Mouse (Mus musculus) spleen, postnatal 4 days (tissue): ENCODE results near the gene Rasgef1b.

Source experiments
- DNase-seq, 2 experiments: peaks; one replicate each; pipeline ENCODE4 v3.0.0; 2022; ENCODE audit warnings: low spot score in 2 of 2

Rasgef1b gene

DNA sequence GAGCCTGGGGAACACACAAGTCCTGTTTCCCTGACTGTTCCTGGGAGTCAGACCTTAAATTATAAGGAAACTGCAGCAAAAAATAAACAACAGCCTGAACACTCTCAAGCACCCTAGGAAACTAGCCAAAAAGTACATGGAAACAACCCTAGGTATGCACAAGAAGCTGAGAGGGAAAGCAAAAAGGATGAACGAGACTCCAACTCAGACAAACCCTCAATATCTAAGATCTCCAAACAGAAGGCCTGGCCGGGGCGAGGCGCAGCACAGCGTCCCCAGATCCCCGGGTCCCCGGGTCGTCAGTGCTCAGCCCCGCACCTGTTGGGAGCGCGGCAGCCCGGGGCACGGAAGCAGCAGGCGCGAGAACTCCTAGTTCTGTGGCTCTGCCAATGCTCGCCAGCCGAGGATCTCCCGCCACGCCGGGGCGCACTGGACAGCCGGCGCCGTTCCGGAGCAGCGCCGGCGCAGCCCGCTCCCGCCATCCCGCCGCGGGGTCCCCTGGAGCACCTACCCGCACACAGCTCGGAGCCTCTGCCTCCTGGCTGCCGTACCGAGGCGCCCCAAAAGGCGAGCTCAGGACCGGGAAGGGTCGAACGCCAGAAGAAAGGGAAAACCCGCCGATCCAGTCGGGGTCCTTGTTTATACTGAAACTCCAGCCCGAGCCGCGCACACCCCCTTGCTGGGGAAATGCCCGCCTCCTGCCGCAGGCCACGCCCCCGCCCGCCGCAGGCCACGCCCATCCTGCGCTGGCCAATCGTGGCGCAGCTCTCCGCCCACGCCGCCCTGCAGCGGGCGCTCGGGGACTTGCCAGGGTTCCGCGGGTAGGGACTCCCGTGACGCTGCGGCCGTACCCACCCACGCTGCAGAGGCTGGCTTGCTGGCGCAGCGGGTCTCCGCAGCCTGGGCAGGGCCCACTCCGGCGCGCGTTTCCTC, 476.4 kb downstream of the Rasgef1b start:
- DNase-seq: peak; percentile 93 to 97

DNA sequence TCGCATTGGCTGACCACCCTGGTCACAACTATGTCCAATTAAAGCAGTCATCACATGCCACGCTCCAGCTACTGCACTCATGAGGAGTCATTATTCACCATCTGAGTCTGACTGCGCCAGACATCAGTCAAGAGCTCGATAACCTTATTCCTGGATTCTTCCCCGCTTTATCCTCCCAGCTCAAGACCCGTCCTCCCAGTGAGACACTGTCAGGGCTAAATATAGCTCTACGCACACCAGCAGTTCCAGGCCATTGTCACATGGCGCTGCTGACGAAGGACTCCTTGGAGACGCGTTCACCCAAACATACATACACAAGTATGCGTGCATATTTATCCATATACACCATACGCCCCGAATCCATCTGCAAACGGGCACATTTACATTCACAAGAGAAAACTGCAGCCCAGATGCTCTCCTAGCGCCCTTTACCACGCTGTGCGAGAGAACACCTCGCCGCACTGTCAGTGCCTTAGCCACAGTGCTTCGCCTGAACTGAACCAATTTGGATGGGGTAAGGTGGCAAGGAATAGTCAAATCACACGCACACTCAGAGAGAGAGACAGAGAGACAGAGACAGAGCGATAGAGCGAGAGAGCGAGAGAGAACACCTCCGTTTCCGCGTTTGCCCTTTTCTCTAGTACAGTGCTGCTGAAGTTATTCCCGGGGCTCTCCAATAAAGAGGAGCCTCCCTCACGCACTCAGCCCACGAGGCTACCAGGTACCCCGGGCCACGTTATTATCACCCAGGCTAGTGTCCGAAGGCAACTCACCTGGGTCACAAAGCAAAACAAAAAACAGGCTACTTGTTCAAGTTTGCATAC, 477.3 kb downstream of the Rasgef1b start:
- DNase-seq: no peak

DNA sequence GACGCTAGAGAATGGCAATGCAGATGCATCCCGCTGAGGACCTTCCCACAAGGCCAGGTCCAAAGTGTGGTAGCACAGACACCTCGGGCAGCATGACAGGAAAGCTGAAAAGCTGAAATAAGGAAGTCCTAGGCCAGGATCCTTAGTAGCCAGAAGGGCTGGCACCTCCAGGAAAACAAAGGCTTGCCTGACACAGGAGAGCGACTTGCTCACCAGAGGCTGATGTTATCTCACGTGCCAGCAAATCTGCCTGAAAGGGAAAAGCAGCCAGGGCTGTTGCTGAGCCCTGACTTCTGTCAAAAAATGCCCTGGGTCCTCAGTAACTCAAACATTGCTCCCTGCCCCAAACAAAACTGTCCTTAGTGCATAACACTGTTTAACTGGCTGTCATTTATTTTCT, 478.0 kb downstream of the Rasgef1b start:
- no peak for DNase-seq

DNA sequence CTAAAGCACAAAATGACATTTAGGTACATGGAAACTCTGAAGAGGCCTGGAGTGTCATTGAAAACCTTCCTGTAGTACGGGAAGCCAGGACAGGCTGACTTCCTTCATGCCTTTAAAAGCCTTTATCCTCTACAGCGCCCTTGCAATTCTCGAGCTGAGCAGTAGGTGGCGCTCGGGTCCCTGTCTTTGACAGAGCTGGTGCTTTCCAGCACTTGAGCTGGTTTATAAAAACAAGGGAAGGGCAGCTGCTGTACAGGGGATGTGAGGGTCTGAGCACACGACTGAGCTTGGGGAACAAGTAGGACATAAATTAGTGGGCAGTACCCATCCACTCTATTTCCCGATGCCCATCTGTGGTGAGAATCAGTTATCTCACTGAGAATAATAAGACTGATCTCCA, 480.4 kb downstream of the Rasgef1b start:
- DNase-seq: peak; percentile 89 to 98

DNA sequence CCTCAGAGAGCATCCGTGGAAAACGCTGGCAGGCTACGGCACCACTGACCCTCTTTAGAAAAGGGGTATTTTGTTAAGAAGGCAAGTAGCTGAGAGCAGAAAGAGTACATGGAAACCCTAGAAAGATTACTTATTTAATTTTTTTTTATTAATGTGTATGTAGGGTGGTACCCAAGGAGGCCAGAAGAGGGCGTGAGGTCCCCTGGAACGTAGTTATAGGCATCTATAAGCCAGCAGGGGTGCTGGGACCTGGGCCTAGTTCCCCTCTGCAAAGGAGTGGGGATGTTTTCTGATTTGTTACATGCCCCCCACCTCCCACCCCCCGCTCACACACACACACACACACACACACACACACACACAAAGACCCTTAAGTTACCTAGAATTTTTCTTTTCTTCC, 480.9 kb downstream of the Rasgef1b start:
- no peak for DNase-seq

DNA sequence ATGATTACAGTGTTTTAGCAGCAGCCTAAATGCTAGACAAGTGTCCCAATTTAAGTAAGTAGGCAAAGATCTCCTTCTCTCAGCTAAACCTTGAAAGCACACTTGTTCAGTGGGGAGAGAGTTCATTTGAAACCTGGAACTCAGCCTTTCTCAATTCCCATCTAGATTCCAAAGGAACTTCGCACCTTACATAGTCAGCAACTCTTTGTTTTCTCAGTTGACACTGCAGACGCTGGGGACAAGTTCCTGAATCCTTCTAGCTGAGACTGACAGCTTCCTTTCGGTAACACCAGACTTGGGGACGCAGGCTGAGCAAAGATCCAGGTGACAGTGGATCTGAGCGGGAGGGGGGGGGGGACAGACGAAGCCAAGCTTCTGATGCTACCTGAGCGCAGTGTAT, 481.4 kb downstream of the Rasgef1b start:
- no peak for DNase-seq

DNA sequence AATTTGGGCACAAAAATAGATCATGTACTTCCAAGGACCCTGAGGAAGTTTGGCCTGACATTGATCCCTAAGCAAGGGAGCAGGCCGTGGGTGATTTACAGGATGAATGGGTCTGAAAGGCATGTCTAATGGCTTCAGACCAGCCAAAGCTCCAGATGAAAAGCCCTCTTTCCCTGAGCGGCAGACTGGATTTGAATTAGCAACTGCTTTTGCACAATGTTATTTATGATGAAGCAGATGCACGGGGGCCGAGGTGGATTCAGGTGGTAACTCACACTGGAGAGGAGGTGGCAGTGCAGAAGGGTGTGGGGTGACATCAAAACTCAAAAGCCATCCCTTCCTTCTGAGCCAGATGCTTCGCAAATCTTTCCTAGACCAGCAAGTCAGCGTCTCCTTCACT, 481.9 kb downstream of the Rasgef1b start:
- DNase-seq: no peak

DNA sequence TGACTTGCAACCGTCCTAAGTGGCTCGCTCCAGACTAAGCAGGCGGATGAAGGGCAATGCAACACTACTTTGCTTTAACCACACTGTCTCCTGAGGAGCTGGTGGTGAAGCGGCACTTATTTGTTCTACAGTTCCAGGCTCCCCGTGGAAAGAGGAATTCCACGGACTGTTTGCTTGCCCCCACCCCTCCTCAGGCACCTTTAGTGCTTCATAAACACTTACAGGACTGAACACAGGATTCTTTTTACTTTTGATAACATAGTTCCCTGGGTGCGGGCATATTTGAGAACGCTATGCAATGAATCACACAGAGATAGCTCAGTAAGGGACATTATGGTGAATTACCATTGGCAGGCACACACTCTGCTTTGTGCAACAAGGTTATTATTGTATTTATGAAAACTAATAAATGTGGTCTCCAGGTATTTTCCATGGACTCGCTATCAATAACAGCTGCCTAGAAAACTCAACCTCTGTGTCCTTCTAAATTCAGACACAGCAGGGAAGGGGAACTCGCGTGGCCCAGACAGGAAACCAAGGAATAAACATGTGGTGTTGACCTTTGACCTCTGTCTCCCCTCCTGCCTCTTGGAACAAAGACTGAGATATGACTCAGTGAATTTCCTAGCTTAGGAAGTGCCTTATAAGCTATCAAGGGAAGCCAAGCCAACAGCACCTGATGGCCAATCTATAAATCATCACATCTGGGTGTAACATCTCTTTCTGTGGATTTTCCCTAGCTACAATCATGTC, 486.7 kb downstream of the Rasgef1b start:
- no peak for DNase-seq

DNA sequence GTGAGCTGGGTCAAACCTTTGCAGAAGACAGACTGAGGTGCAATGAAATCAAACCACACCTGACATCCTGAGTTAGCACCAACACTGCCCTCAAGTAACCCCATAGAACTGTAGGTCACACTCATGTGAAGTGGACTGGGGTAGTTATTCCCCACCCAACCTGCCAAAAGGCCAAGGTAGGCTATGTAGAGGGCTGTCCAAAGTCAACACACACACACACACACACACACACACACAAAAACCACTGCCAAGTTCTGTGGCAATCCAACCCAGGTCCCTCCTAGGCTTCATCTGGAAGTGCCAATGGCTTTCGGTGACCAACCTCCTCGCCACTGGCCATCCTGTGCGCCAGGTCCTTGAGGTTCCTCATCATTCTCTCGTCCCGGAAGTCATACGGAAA, 488.4 kb downstream of the Rasgef1b start:
- DNase-seq: no peak

DNA sequence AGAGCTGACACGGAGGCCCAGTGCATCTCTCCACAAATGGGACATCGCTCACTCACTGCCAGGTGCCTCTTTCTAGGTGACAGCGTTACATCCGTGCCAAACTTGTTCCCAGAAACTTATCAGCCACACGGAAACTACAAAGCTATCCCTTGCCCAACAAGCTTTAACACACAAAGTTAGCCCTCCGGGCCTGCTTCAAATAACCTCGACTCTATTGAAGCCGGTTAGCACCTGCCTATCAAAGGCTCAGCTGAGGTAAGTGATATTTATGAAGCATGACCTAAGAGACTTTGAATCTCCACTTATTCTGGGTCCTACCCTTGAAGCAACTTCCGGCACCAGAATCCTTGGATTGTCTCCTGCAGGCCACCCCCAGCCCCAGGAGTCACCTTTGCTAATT, 489.2 kb downstream of the Rasgef1b start:
- no peak for DNase-seq

DNA sequence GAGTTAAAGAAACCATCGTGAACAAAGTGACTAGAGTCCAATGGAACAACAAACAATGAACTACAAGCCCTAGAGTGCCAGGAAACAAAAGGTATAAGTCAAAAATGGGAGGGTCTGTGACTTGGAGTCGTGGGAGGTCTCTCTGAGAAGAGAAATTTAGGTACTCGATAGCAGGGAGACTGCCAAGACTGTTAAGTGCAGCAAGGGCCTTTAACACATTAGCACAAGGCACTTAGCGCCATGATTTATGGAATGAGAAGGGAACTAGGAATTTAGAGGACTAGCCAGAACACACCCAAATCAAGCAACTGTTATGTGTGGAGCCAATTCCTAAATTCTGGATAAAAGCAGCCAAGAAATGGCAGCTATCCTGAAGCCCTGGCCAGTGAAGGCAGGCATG, 490.7 kb downstream of the Rasgef1b start:
- DNase-seq: no peak

DNA sequence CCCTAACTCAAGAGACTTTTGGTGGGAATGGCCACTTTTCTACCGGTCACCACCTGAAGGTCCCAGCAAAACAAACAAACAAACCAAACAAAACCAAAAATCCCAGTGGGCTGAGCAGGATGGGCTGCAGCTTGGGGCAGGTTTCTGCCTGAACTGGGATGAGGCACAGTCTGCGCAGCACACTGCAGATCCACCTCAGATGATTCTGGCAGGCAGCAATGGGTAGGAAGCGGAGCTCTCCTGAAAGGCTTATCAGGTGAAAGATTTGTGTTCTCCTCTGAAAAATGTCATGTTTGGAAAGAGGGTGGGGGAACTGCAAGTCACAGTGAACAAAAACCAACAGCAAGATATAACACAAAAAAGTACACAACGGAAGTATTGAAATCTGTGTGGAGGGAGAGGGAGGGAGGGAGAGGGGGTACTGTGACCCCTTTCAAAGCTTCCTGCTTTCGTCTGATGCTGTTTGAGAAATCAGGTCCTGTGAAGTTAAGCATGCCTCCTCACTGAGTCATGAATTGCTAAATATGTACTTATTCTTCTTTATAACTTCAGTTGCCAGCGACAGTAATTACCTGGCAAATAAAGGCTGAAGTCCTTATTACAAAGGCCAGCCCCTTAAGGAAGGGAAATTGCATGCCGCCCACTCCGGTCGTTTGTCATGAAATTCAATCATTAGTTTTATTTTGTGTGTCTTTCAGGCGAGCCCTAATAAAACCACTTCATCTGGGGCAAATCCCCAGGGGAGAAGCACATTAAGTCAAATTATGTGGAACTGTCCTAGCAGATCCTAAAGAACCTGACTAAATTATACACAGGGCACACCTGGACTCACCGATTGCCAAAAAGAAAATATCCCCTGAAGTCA, 491.7 kb downstream of the Rasgef1b start:
- no peak for DNase-seq

DNA sequence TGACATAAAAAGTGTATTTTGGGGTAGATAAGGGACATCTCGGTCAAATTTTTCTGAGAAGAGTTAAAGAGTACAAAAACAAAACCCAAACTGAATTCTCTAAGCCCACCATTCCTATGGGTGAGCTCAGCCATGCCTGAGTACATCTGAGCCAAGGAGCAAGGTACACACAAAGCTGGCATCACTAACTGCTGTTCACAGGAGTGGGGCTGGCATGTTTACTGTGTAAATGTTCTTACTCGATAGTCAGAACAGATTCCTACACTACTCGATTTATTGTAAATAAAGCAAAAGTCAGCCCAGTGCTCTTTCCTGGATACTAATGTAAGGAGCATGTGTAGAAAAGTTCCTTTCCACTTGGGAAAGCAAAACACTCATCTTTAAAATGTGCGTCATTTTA, 492.4 kb downstream of the Rasgef1b start:
- no peak for DNase-seq

DNA sequence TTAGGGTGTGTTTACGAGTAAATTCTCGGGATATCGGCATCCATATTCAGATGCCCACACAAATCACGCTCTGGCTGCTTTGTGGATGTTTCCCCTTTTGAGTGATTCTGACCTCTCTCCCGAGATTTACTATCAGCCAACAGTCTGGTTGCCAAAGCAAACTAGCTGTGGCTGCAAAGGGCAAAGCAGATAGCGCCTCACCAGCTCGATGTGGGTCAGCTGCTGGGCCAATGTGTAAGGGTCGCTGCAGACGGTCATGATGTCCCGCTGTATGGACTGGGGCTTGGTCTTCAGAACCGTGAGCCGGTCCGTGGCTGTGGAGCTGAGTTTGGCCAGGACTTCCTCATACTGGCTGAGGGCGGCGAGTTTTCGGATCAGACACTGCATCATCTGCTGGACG, 494.6 kb downstream of the Rasgef1b start:
- DNase-seq: no peak

DNA sequence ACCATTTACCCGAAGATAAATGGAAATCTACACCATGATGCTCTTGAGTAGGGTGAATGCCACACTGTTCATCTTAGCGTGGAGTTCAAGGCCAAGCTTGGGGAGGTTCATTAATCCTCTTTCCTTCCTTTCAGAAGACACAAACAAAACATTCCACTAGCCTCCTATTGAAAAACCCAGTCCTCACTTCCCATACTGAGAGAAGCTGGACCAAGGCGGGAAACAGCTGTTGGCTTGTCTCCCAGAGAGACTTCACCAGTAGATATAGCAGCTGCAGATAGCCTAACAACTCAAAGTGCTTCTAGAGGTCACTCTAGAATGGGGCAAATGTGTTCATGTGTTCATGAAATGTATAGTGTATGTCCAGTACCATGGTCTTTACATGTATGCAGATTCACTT, 495.7 kb downstream of the Rasgef1b start:
- DNase-seq: no peak

DNA sequence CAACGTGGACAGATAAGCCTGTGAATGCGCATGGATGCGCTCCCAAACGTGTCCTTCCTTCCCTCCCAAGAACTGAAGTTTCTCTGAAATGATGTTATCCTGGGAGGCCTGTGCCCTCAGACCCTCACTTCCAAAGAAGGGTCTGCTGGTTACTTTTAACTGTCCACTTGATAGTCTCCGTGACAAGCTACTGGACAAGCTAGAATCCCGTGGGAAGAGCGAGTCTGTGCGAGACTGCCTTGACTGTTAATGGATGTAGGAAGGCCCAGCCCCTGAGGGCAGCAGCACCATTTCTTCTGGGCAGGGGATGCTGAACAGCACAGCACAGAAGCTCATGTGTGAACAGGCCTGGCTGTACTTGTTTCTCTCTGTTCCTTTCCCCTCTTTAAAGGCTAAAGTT, 496.5 kb downstream of the Rasgef1b start:
- no peak for DNase-seq

DNA sequence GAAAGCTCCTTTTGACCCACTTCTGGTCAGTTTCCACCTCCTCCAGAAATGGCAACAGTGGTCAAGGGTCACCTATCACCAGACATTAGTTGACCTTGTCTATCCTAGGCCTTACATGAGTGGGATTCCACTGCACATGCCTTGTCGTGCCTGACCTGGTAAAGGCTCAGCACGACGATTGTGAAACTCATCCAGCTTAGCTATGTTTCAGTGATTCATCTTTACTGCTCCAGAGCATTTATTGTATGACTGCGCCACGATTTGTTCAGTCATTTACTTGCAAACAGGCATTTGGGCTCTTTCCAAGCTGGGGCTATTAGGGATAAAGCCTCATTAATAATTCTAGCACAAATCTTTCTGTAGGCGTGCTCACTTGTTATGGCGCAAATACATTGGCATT, 498.4 kb downstream of the Rasgef1b start:
- DNase-seq: no peak

DNA sequence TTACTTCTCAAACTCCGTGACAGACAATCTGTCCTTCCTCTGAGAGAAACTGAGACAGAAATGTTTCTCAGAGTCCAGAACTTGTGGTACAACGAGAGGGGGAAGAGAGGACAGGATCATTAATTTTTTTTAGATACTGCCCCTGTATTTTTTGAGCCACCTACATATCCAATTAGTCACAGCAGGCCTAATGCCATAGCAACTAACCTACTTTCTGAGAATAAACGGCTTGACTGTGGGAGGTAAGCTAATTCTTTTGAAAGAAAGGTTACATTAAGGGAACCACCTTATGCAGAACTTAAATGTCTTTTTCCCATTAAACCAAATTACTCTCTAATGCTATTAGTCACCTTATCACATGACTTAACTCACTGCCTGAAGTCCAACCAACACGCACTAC, 501.5 kb downstream of the Rasgef1b start:
- no peak for DNase-seq

DNA sequence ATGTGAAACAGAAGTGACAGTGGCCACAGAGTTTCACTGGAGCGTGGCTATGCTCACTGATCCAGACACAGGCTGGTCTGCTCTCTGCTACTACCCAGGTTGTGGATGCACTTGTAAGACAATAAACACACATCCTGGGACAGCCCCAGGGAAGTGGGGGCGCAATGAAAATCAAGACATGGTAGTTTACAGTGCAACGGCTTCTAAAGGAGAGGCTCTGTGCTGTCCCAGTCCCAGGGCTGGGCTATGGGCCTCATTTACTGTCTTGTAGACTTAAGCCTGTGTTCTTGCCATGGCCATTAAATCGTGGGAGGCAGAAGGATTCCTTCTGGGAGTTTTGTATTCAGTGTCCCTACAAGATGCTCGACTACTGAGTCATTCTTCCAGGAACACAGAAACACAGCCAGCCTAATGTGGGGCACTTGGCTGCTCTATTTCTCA, 504.3 kb downstream of the Rasgef1b start:
- no peak for DNase-seq

DNA sequence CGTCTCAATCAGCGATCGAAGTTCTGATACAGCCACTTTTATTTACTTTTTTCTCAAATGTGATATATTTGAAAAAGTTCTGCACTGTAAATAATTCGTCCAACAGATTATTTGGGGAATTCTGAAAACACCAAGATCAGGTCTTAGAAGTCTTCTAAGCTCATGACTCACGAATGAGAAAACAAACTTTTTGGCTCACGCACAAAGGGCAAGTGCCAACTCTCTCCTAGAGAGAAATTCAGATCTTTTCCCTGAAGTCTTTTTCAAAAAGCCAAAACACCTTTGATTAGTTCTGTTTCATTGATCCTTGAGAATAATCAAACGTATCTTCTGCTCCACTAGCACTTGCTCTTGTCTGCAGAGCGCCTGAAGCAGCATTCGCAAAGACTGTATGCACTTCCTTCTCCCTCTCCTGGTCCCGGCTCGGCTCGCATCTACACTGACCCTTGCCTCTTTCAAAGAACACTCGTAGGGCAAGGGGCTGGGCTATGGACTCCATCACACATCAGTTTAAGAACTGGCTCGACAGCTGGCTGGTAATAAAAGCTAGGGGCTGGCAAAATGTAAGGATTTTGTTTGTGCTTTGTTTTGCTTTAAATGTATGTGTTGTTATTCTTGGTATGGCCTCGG, 504.9 kb downstream of the Rasgef1b start:
- no peak for DNase-seq

DNA sequence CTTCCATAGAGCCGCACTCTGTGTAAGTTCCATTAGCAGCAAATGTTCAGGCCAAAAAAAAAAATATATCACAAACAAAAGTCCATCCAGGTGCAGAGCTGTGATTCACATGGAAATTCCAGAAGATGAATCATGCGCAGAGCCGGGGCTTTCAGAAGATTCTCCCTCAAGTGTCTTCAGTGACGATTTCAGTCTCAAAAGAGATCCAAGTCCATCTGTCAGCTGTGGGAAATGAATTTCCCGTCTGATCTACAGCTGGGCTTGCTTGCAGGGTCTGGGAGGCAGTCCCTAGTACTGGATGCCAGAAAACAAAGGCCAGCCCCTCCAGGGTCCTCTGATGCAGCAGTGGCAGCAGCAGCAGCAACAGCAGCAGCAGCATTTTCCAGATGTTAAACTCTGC, 510.5 kb downstream of the Rasgef1b start:
- DNase-seq: no peak
